Mouse (Mus musculus) MEL (cell line): Measurements from ENCODE around the gene Scyl3.

Source experiments
- CHD1 ChIP-seq: IDR thresholded peaks from 2 replicates; pipeline ENCODE4 v1.6.1; 2012; ENCODE audit warnings: low read depth, mild to moderate bottlenecking, inconsistent platforms, low read length, improper control_type of control experiment
- CHD2 ChIP-seq: IDR thresholded peaks from 2 replicates; pipeline ENCODE4 v1.6.1; 2011; ENCODE audit warnings: low read length, improper control_type of control experiment
- CTCF ChIP-seq, 3 experiments: IDR thresholded peaks in 2 of 3; conservative IDR thresholded peaks in 1 of 3; 2 replicates each; pipeline ENCODE4 v1.5.1; 2011 to 2012; ENCODE audit warnings: low read length in 3 of 3, low read depth in 2 of 3, mild to moderate bottlenecking in 2 of 3, improper control_type of control experiment in 1 of 3, inconsistent platforms in 1 of 3, mixed read lengths in 1 of 3, moderate library complexity in 1 of 3; ENCODE audit not compliant: control insufficient read depth in 1 of 3, insufficient read depth in 1 of 3, poor library complexity in 1 of 3, severe bottlenecking in 1 of 3
- ETS1 ChIP-seq: IDR thresholded peaks from 2 replicates; pipeline ENCODE4 v1.6.1; 2012; ENCODE audit warnings: low read depth, mild to moderate bottlenecking, inconsistent platforms, low read length, improper control_type of control experiment, moderate library complexity
- GATA1 ChIP-seq: IDR thresholded peaks from 2 replicates; pipeline ENCODE4 v1.6.1; 2011; ENCODE audit warnings: low read depth, low read length, improper control_type of control experiment
- HCFC1 ChIP-seq: IDR thresholded peaks from 2 replicates; pipeline ENCODE4 v1.6.1; 2012; ENCODE audit warnings: low read depth, mild to moderate bottlenecking, inconsistent platforms, low read length, improper control_type of control experiment, moderate library complexity
- MAFK ChIP-seq: IDR thresholded peaks from 2 replicates; pipeline ENCODE4 v1.6.1; 2011; ENCODE audit warnings: low read depth, mild to moderate bottlenecking, low read length, improper control_type of control experiment, borderline replicate concordance
- MAX ChIP-seq: IDR thresholded peaks from 2 replicates; pipeline ENCODE4 v1.6.1; 2011; ENCODE audit warnings: low read length, improper control_type of control experiment
- SIN3A ChIP-seq: IDR thresholded peaks from 2 replicates; pipeline ENCODE4 v1.6.1; 2012; ENCODE audit warnings: low read length, improper control_type of control experiment, inconsistent platforms
- UBTF ChIP-seq: IDR thresholded peaks from 2 replicates; pipeline ENCODE4 v1.6.1; 2012; ENCODE audit warnings: low read depth, mild to moderate bottlenecking, inconsistent platforms, low read length, improper control_type of control experiment, moderate library complexity, borderline replicate concordance; ENCODE audit not compliant: insufficient read depth
- USF1 ChIP-seq: IDR thresholded peaks from 2 replicates; pipeline ENCODE4 v1.6.1; 2014; ENCODE audit warnings: low read depth, mild to moderate bottlenecking, inconsistent platforms, low read length, improper control_type of control experiment, moderate library complexity
- ZNF384 ChIP-seq: IDR thresholded peaks from 2 replicates; pipeline ENCODE4 v1.6.1; 2012; ENCODE audit warnings: low read depth, mild to moderate bottlenecking, inconsistent platforms, low read length, improper control_type of control experiment

DNA sequence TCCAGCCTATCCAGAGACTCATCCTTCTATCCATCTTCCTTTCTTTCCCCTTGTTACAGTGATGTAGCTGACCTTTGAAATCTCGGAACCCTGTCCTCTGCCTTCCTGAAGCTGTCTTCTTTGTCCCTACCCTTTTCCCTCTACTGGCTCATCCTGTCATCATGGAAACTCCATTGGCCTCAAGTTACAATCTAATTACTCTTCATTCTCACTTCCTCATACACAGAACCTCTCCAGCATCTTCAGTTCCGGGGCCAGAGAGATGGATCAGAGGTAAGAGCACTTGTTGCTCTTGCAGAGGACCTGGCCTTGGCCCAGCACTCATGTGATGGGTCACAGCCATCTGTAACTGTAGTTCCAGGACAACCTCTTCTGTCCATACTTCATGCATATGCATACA lies 28.7 kb upstream of the Scyl3 start:
- TF ChIP-seq CTCF (IDR thresholded peaks at IDR 0.05 in 2 of 3, conservative IDR thresholded peaks at IDR 0.05 in 1 of 3; ENCODE audit: control insufficient read depth in 1 of 3, insufficient read depth in 1 of 3, low read depth in 2 of 3, low read length in 3 of 3, poor library complexity in 1 of 3, severe bottlenecking in 1 of 3) (no peak), USF1 (no peak), HCFC1 (no peak), ETS1 (no peak), MAX (no peak), SIN3A (no peak), GATA1 (no peak), CHD2 (no peak), UBTF (no peak), MAFK (no peak), ZNF384 (no peak), CHD1 (no peak)
